Mouse (Mus musculus): Measurements from ENCODE around the gene Klhdc4. TPM values are rescaled to one million over a fixed set of nuclear protein-coding genes. Genes with fewer than 3 reads are reported as not detected.

The Klhdc4 gene
- polyA plus RNA-seq, 1 experiment from 2014 or later = 46.2 TPM

DNA sequence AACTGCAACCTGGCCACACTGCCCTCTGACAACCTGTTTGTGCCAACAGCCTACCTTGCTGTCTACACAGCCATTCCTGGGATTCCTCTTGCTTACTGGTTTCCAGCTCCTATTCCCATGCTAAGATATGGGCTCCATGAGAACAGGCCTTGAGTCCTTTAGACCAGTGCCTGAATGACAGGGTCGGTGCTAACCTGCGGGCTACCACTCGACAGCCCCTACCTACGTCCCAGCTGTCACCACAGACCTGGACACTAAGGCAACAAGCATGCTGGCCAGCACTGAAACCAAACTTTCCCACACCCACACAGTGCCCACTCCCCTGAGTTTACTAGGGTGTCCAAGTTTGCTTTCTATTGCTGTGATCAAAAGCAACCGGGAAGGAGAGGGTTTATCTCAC lies 1.6 kb downstream of the Klhdc4 start:
- no peaks in the 10 kb centered on the region for H3K36me3 ChIP-seq
- no peaks in the 10 kb centered on the region for H3K27me3 ChIP-seq
- H3K27ac ChIP-seq (replicated peaks) = no peak overlapping the region
- H3K9ac ChIP-seq (replicated peaks) = no peak overlapping the region
- peak overlapping the region; percentile 81; the same call in 1 of the 2 replicates for H3K4me2 ChIP-seq (replicated peaks)
- no peaks in the 10 kb centered on the region for H3K9me3 ChIP-seq
- no peak overlapping the region for H3K4me3 ChIP-seq
- peaks cover 21% of the 10 kb centered on the region for H3K4me1 ChIP-seq
- 95% methylated on average over 5 of the region's 5 CpGs for WGBS
- no peak for ATAC-seq (replicated peaks)

DNA sequence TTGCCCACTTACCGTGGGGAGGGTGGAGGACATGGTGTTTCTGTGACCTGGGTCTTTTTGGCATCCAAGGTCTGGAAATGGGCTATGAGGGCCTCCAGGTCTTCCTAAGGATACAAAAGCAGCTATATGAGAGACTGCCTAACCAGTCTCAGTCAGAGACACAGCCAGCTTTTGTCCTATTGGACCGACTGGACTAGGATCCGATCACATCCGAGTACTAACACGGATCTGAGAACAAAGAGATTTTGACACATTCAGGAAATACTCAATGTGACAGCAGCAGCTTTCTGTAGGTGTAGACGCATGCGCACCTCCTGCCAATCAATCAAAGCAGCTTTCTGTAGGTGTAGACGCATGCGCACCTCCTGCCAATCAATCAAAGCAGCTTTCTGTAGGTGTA lies 7.6 kb downstream of the Klhdc4 start:
- Histone ChIP-seq H3K27ac (replicated peaks) (no peak overlapping the region), H3K9me3 (no peaks in the 10 kb centered on the region), H3K4me2 (replicated peaks) (no peak overlapping the region), H3K36me3 (peaks cover 18% of the 10 kb centered on the region; the same call in 1 of the 2 replicates), H3K4me3 (no peak overlapping the region), H3K4me1 (no peaks in the 10 kb centered on the region), H3K9ac (replicated peaks) (no peak overlapping the region), H3K27me3 (no peaks in the 10 kb centered on the region)
- 92% methylated on average over 9 of the region's 9 CpGs for WGBS
- no peak for ATAC-seq (replicated peaks)

DNA sequence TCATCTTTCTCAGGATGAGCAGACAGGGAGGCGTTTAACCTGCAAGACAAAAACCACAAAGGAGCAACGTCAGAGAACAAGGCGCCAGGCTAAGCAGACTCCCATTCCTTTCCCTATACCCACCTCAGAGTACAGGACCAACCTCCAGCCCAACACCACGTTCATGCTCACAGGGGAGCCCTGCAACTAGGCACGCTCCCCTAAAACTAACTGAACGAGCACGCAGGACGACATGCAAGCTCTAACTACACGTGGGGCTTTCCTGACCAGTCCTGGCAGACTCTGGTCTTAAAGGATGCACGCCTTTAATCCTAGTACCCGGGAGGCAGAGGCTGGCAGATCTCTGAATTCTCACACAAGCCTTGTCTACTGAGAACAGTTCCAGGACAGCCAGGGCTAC lies 8.0 kb downstream of the Klhdc4 start:
- H3K9ac ChIP-seq (replicated peaks) = no peak overlapping the region
- no peak for ATAC-seq (replicated peaks)
- H3K27me3 ChIP-seq = no peaks in the 10 kb centered on the region
- H3K27ac ChIP-seq (replicated peaks) = no peak overlapping the region
- WGBS = 86% methylated on average over 11 of the region's 11 CpGs
- H3K4me1 ChIP-seq = no peaks in the 10 kb centered on the region
- no peaks in the 10 kb centered on the region for H3K9me3 ChIP-seq
- no peak overlapping the region for H3K4me3 ChIP-seq
- no peak overlapping the region for H3K4me2 ChIP-seq (replicated peaks)
- peaks cover 18% of the 10 kb centered on the region; the same call in 1 of the 2 replicates for H3K36me3 ChIP-seq

- Histone ChIP-seq H3K4me1 (no peaks in the 10 kb centered on the region), H3K27ac (replicated peaks) (no peak overlapping the region), H3K9me3 (no peaks in the 10 kb centered on the region), H3K36me3 (peaks cover 18% of the 10 kb centered on the region; the same call in 1 of the 2 replicates), H3K27me3 (no peaks in the 10 kb centered on the region), H3K9ac (replicated peaks) (no peak overlapping the region), H3K4me3 (no peak overlapping the region), H3K4me2 (replicated peaks) (no peak overlapping the region)
- 95% methylated on average over 6 of the region's 6 CpGs for WGBS
- ATAC-seq (replicated peaks) = no peak
Measured at GRCm38 (mm10) chr8:121820840-121821239, 8.5 kb downstream of the Klhdc4 start.

- Histone ChIP-seq H3K4me3 (no peak overlapping the region), H3K27me3 (no peaks in the 10 kb centered on the region), H3K9ac (replicated peaks) (no peak overlapping the region), H3K36me3 (peaks cover 30% of the 10 kb centered on the region), H3K4me1 (no peaks in the 10 kb centered on the region), H3K4me2 (replicated peaks) (no peak overlapping the region), H3K9me3 (no peaks in the 10 kb centered on the region), H3K27ac (replicated peaks) (no peak overlapping the region)
- 82% methylated on average over 7 of the region's 7 CpGs for whole genome bisulfite sequencing
- no peak for ATAC-seq (replicated peaks)
Measured at GRCm38 (mm10) chr8:121818226-121818625, 11.1 kb downstream of the Klhdc4 start.

DNA sequence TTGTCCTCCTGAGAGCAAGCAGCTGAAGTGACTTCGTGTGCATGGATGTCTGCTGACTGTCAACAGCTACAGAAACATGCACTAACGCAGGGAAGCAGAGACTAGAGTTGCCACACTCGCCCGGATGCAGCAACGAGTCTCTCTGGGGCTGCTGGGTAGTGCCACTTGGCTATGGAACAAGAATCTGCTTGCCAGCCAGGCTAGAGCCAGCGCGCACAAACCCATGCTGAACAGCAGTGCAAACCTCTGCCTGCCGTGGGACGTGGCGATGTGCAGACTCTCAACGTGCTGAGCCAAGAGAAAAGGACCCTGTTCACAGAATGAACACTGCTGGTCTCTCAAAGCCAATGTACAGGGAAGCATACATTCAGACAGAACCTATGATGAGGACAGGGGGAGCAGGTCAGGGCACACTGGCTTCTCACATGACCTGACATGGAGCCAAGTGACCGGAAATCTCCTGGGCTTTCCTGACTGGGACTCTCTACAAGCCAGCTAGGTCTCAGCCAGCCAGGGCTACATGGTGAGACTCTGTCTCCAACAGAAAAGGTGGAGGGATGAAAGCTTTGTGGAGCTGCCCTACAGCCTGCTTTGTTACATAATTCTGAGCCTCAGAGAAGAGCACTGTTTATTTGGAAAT lies 17.3 kb downstream of the Klhdc4 start:
- Histone ChIP-seq H3K27me3 (no peaks in the 10 kb centered on the region), H3K4me2 (replicated peaks) (no peak overlapping the region), H3K9me3 (no peaks in the 10 kb centered on the region), H3K27ac (replicated peaks) (no peak overlapping the region), H3K4me1 (no peaks in the 10 kb centered on the region), H3K4me3 (no peak overlapping the region), H3K9ac (replicated peaks) (no peak overlapping the region), H3K36me3 (peaks cover 19% of the 10 kb centered on the region)
- no peak for ATAC-seq (replicated peaks)
- 92% methylated on average over 12 of the region's 12 CpGs for WGBS

GRCm38 (mm10) chr8:121811502-121811901 lies 17.9 kb downstream of the Klhdc4 start:
- no peaks in the 10 kb centered on the region for H3K4me1 ChIP-seq
- ATAC-seq (replicated peaks) = no peak
- no peak overlapping the region for H3K27ac ChIP-seq (replicated peaks)
- 91% methylated on average over 3 of the region's 3 CpGs for WGBS
- H3K9ac ChIP-seq (replicated peaks) = no peak overlapping the region
- no peak overlapping the region for H3K4me3 ChIP-seq
- peaks cover 19% of the 10 kb centered on the region for H3K36me3 ChIP-seq
- no peaks in the 10 kb centered on the region for H3K9me3 ChIP-seq
- no peak overlapping the region for H3K4me2 ChIP-seq (replicated peaks)
- H3K27me3 ChIP-seq = no peaks in the 10 kb centered on the region

DNA sequence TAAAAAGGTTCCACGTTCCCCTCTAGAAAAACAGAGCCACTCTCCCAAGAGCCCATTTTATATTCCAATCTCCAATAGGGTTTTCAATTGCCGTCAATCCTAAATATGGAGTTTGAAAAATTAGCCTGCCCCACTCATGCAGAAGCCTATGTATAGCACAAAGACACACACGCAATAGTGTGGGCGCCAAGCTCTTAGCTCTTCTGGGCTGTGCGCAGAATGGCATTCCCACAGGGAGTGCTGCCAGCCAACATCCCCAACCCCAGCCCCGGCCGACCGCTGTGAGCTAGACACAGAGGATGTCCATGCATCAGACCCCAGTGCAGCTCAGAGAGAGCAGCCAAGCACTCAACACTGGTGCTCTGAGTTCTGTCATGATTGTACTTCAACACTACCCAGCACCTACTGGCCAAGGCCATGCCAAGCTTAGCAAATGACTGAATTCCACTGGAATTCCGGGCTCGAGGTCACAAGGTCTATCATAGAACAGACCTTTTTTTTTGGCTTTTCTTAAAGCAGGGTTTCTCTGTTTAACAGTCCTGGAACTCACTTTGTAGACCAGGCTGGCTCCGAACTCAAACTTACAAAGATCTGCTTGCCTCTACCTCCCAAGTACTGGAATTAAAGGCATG lies 19.7 kb downstream of the Klhdc4 start:
- Histone ChIP-seq H3K4me3 (no peak overlapping the region), H3K4me2 (replicated peaks) (no peak overlapping the region), H3K4me1 (no peaks in the 10 kb centered on the region), H3K36me3 (peaks cover 33% of the 10 kb centered on the region), H3K9ac (replicated peaks) (no peak overlapping the region), H3K27ac (replicated peaks) (no peak overlapping the region), H3K27me3 (no peaks in the 10 kb centered on the region), H3K9me3 (no peaks in the 10 kb centered on the region)
- ATAC-seq (replicated peaks) = no peak
- 92% methylated on average over 11 of the region's 11 CpGs for WGBS

- Histone ChIP-seq H3K4me2 (replicated peaks) (no peak overlapping the region), H3K27ac (replicated peaks) (no peak overlapping the region), H3K9me3 (no peaks in the 10 kb centered on the region), H3K9ac (replicated peaks) (no peak overlapping the region), H3K27me3 (no peaks in the 10 kb centered on the region), H3K4me3 (no peak overlapping the region), H3K4me1 (no peaks in the 10 kb centered on the region), H3K36me3 (peaks cover 33% of the 10 kb centered on the region)
- ATAC-seq (replicated peaks) = no peak
- WGBS = 79% methylated on average over 11 of the region's 11 CpGs
Measured at GRCm38 (mm10) chr8:121808032-121808431, 21.3 kb downstream of the Klhdc4 start.

- peaks cover 28% of the 10 kb centered on the region for H3K36me3 ChIP-seq
- no peak overlapping the region for H3K4me3 ChIP-seq
- H3K27ac ChIP-seq (replicated peaks) = no peak overlapping the region
- H3K27me3 ChIP-seq = no peaks in the 10 kb centered on the region
- H3K4me1 ChIP-seq = no peaks in the 10 kb centered on the region
- no peaks in the 10 kb centered on the region for H3K9me3 ChIP-seq
- ATAC-seq (replicated peaks) = no peak
- no peak overlapping the region for H3K9ac ChIP-seq (replicated peaks)
- no peak overlapping the region for H3K4me2 ChIP-seq (replicated peaks)
- WGBS = 95% methylated on average over 13 of the region's 13 CpGs
Measured at GRCm38 (mm10) chr8:121806126-121806525, 23.2 kb downstream of the Klhdc4 start.

GRCm38 (mm10) chr8:121804829-121805228 lies 24.5 kb downstream of the Klhdc4 start:
- Histone ChIP-seq H3K4me1 (no peaks in the 10 kb centered on the region), H3K27me3 (no peaks in the 10 kb centered on the region), H3K9me3 (no peaks in the 10 kb centered on the region), H3K36me3 (peaks cover 33% of the 10 kb centered on the region), H3K4me3 (no peak overlapping the region), H3K9ac (replicated peaks) (no peak overlapping the region), H3K27ac (replicated peaks) (no peak overlapping the region), H3K4me2 (replicated peaks) (no peak overlapping the region)
- WGBS = 94% methylated on average over 5 of the region's 5 CpGs
- no peak for ATAC-seq (replicated peaks)

GRCm38 (mm10) chr8:121798401-121798800 lies 31.0 kb downstream of the Klhdc4 start:
- WGBS = 96% methylated on average over 6 of the region's 6 CpGs
- Histone ChIP-seq H3K4me3 (no peak overlapping the region), H3K27me3 (no peaks in the 10 kb centered on the region), H3K4me2 (replicated peaks) (no peak overlapping the region), H3K9me3 (no peaks in the 10 kb centered on the region), H3K9ac (replicated peaks) (no peak overlapping the region), H3K4me1 (no peaks in the 10 kb centered on the region), H3K27ac (replicated peaks) (no peak overlapping the region), H3K36me3 (peaks cover 47% of the 10 kb centered on the region)
- no peak for ATAC-seq (replicated peaks)

DNA sequence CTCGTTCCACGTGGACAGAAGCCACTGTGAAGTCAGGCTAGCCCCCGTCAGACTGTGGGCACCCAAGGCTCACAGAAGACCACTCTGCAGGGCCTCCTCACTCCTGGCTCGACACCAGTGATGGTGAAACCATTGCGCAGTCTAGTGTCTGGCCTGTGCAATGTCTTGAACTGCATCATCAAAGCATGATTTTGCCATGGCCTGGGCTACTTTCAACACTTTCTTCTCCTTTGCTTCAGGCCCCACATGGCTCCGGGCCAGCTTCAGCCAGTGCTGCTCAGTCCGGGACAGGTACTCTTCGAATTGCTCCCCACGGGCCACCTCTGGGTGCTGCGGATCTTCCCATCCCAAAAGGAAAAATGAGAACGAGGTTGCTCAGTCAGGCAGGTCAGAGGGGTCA lies 33.0 kb downstream of the Klhdc4 start:
- ATAC-seq (replicated peaks) = no peak
- Histone ChIP-seq H3K9me3 (no peaks in the 10 kb centered on the region), H3K4me2 (replicated peaks) (no peak overlapping the region), H3K9ac (replicated peaks) (no peak overlapping the region), H3K27ac (replicated peaks) (no peak overlapping the region), H3K4me3 (no peak overlapping the region), H3K4me1 (no peaks in the 10 kb centered on the region), H3K36me3 (peaks cover 45% of the 10 kb centered on the region), H3K27me3 (no peaks in the 10 kb centered on the region)
- 94% methylated on average over 11 of the region's 11 CpGs for WGBS

Data from forebrain, embryonic 15.5 days (tissue).